9 mouse cellular contexts compared by ENCODE assay signal in genomic region chr5:90930546-90930945, GRCm38 (mm10). TPM values are rescaled to one million over a fixed set of nuclear protein-coding genes. Genes with fewer than 3 reads are reported as not detected.
DNase-seq lines count a peak whose midpoint lies in the region; ATAC-seq and TF ChIP-seq lines count a peak whose summit lies in the region.
"Had no signal": no experiment of that assay in that cellular context is flagged by ENCODE, and none has a peak within 500 bp of the region (broad histone marks: within the 10 kb centered on the region; RNA-seq: fewer than 3 reads in every experiment).

No protein-coding gene starts in this region.

- H3K36me3 ChIP-seq in heart, embryonic 12.5 days, result peaks cover 15% of the 10 kb centered on the region
- H3K36me3 ChIP-seq in ES-E14 (ENCODE audit: control insufficient read depth, insufficient read depth, low read length, poor library complexity, severe bottlenecking), result no peaks in the 10 kb centered on the region
- H3K36me3 ChIP-seq in megakaryocyte, embryonic 14.5 days (replicated peaks; ENCODE audit: low read length), result peaks cover 23% of the 10 kb centered on the region

- peak overlapping the region; percentile 96 for H3K27ac ChIP-seq in heart, embryonic 12.5 days (ENCODE audit: poor library complexity, severe bottlenecking)
- H3K27ac ChIP-seq in ES-E14 (ENCODE audit: insufficient read depth, low read depth, low read length, poor library complexity, severe bottlenecking), result no peak overlapping the region

- DNase-seq in heart, adult 8-10 months (ENCODE audit: low spot score), result no peak
- no peak for DNase-seq in ES-E14 (ENCODE audit: low read depth, low spot score)
- no peak for DNase-seq in thymus, postnatal 36 days
- no peak for DNase-seq in T-cell, adult 2 months (ENCODE audit: low spot score)
- no peak for DNase-seq in layer of hippocampus, adult 9-11 months

- H3K9me3 ChIP-seq in heart, embryonic 12.5 days (replicated peaks), result no peaks in the 10 kb centered on the region
- no peaks in the 10 kb centered on the region for H3K9me3 ChIP-seq in ES-E14 (ENCODE audit: control insufficient read depth, insufficient read depth, low read depth, low read length)
- H3K9me3 ChIP-seq in megakaryocyte, embryonic 14.5 days, result no peaks in the 10 kb centered on the region

- ATAC-seq in heart, embryonic 12.5 days (ENCODE audit: insufficient number of reproducible peaks, low FRiP score), result no peak; the same call in 1 of the 2 replicates
- peak; percentile 12 to 31; a peak in 1 of 4 replicates for ATAC-seq in hematopoietic stem cell, adult 5-6 weeks (replicated peaks in 1 of 2; ENCODE audit: insufficient read depth in 1 of 2, low FRiP score in 2 of 2, low TSS enrichment in 1 of 2, low read depth in 1 of 2, poor library complexity in 2 of 2, severe bottlenecking in 2 of 2)

- H3K4me2 ChIP-seq in heart, embryonic 12.5 days, result peak overlapping the region; percentile 70

- WGBS in heart, embryonic 12.5 days, result 56% methylated on average over 2 of the region's 2 CpGs

- peaks cover 10% of the 10 kb centered on the region for H3K4me1 ChIP-seq in heart, embryonic 12.5 days (replicated peaks)
- H3K4me1 ChIP-seq in ES-E14 (ENCODE audit: control insufficient read depth in 2 of 2, insufficient read depth in 2 of 2, low read length in 2 of 2, poor library complexity in 1 of 2), result peaks cover 0 to 2% of the 10 kb centered on the region in 2 experiments; a peak in 1 of 4 replicates
- peaks cover 31% of the 10 kb centered on the region for H3K4me1 ChIP-seq in megakaryocyte, embryonic 14.5 days

- in situ Hi-C loops in ES-E14 (cut with MboI; ENCODE audit: low sequenced_read_pairs in 2 of 2, unreplicated experiment in 2 of 2), result no loop called here

- H3K9ac ChIP-seq in heart, embryonic 12.5 days, result peak overlapping the region; percentile 99
- H3K9ac ChIP-seq in ES-E14 (ENCODE audit: insufficient read depth, low read depth, low read length, poor library complexity, severe bottlenecking), result peak overlapping the region; percentile 72; the same call in 1 of the 2 replicates

- H3K27me3 ChIP-seq in heart, embryonic 12.5 days (replicated peaks), result no peaks in the 10 kb centered on the region
- no peaks in the 10 kb centered on the region for H3K27me3 ChIP-seq in megakaryocyte, embryonic 14.5 days (replicated peaks)

- H3K4me3 ChIP-seq in heart, embryonic 12.5 days, result peak overlapping the region; percentile 89
- H3K4me3 ChIP-seq in ES-E14 (ENCODE audit: insufficient read depth in 1 of 2, low read depth in 1 of 2, low read length in 2 of 2, poor library complexity in 1 of 2, severe bottlenecking in 1 of 2), result peak overlapping the region; percentile 66 to 71
- peak overlapping the region; percentile 97 for H3K4me3 ChIP-seq in megakaryocyte, embryonic 14.5 days (replicated peaks)

TF ChIP-seq in ES-E14, 5 proteins besides CTCF, POLR2A, EP300 and RAD21:
- no peak for TF ChIP-seq CHD2 (IDR thresholded peaks at IDR 0.05; ENCODE audit: low read depth, low read length)
- no peak for TF ChIP-seq MAFK (IDR thresholded peaks at IDR 0.05; ENCODE audit: insufficient read depth, low read depth, low read length)

RNA-seq across cellular contexts. Expression of gene Mthfd2l, which starts 0.4 kb away (rescaled TPM):
- polyA plus RNA-seq in heart, embryonic 12.5 days (2016; fragmentation: Nextera tagmentation; extraction: Ambion mirVana), result 35.1 and 38.0 TPM in 2 replicates
- total RNA-seq in heart, adult 8-10 months (2022), result 1 to 10 TPM; 6.8 to 8.8 (median 7.9) TPM
- 4.0 and 4.8 TPM in 2 replicates for total RNA-seq in ES-E14 (2012; rRNA removed)
- total RNA-seq in hematopoietic stem cell, adult 5-6 weeks (2017), result 25.7 and 26.4 TPM in 2 replicates
- polyA plus RNA-seq in megakaryocyte, embryonic 14.5 days (2012; ENCODE audit: insufficient read depth, low replicate concordance), result 8.5 and 10.8 TPM in 2 replicates

RNA-seq across cellular contexts. Expression of gene Cxcl2, which starts 26.9 kb away (rescaled TPM):
- not detected in 2 replicates for polyA plus RNA-seq in heart, embryonic 12.5 days (2016; fragmentation: Nextera tagmentation; extraction: Ambion mirVana)
- 1 to 10 TPM in 1 of 4 experiments, not detected in 3; 2.3 TPM for total RNA-seq in heart, adult 8-10 months (2022)
- not detected in 2 replicates for total RNA-seq in ES-E14 (2012; rRNA removed)
- total RNA-seq in hematopoietic stem cell, adult 5-6 weeks (2017), result 59.1 and 228 TPM in 2 replicates
- 28.2 and 32.2 TPM in 2 replicates for polyA plus RNA-seq in megakaryocyte, embryonic 14.5 days (2012; ENCODE audit: insufficient read depth, low replicate concordance)

RNA-seq across cellular contexts. Expression of gene Cxcl1, which starts 39.5 kb away (rescaled TPM):
- polyA plus RNA-seq in heart, embryonic 12.5 days (2016; fragmentation: Nextera tagmentation; extraction: Ambion mirVana), result 0.15 TPM in 1 of 2 replicates, not detected in the other
- total RNA-seq in heart, adult 8-10 months (2022), result 1 to 10 TPM in 2 of 4 experiments, under 1 TPM in 2; 0.38 to 1.3 (median 0.92) TPM
- 0.45 TPM in 1 of 2 replicates, not detected in the other for total RNA-seq in ES-E14 (2012; rRNA removed)
- not detected in 2 replicates for total RNA-seq in hematopoietic stem cell, adult 5-6 weeks (2017)
- 0.48 and 1.9 TPM in 2 replicates for polyA plus RNA-seq in megakaryocyte, embryonic 14.5 days (2012; ENCODE audit: insufficient read depth, low replicate concordance)
- total RNA-seq: neutrophil, adult 5-6 weeks had no signal

Comparison
In these comparisons a context has a peak if more than half of its experiments do, and no peak if none do; other contexts are left out.
1. RNA of gene Cxcl2, which starts 26.9 kb away (total RNA-seq): 59.1 to 228 TPM in hematopoietic stem cell, adult 5-6 weeks; 2.3 TPM in heart, adult 8-10 months and not detected in ES-E14; every median in the first group is over 10 times any median in the second.
2. Peak in every context shown above with its lines, with median percentiles within 50 percentile points of each other: H3K4me3 ChIP-seq.